Mouse (Mus musculus): ENCODE data around the gene Cd209c. TPM values are rescaled to one million over a fixed set of nuclear protein-coding genes. Genes with fewer than 3 reads are reported as not detected.

The Cd209c gene
- 0.18 and 0.60 TPM in 2 replicates for polyA plus RNA-seq (2014; fragmentation: Nextera tagmentation; extraction: Ambion mirVana)

GRCm38 (mm10) chr8:3954646-3955045, at the start of gene Cd209c:
Cd209c (minus strand) TSS chr8:3954746.
- Histone ChIP-seq H3K4me2 (ENCODE audit: low read depth, low read length) (no peak within 1 kb of the TSS), H3K4me1 (ENCODE audit: control insufficient read depth, insufficient read depth, low read length) (no peaks in the 10 kb centered on the region), H3K4me3 (ENCODE audit: low read depth, low read length) (no peak within 1 kb of the TSS), H3K9ac (replicated peaks; ENCODE audit: low read length) (no peak within 1 kb of the TSS), H3K9me3 (replicated peaks; ENCODE audit: control insufficient read depth, low read length) (peaks cover 3% of the 10 kb centered on the region), H3K27ac (replicated peaks; ENCODE audit: low read depth, low read length) (no peak within 1 kb of the TSS), H3K27me3 (ENCODE audit: control insufficient read depth, insufficient read depth, low read length) (no peaks in the 10 kb centered on the region), H3K36me3 (replicated peaks; ENCODE audit: control insufficient read depth, insufficient read depth, low read depth, low read length) (no peaks in the 10 kb centered on the region)
- WGBS = 50% methylated on average over 1 of the region's 1 CpGs
- DNase-seq (ENCODE audit: low spot score) = no peak
- no peak for ATAC-seq (replicated peaks; ENCODE audit: insufficient number of reproducible peaks, low FRiP score, low TSS enrichment, low read depth)

GRCm38 (mm10) chr8:3994219-3994618, 39.7 kb upstream of the Cd209c start:
- Histone ChIP-seq H3K4me1 (ENCODE audit: control insufficient read depth, insufficient read depth, low read length) (no peaks in the 10 kb centered on the region), H3K9me3 (replicated peaks; ENCODE audit: control insufficient read depth, low read length) (no peaks in the 10 kb centered on the region), H3K9ac (replicated peaks; ENCODE audit: low read length) (no peak overlapping the region), H3K4me2 (ENCODE audit: low read depth, low read length) (peak overlapping the region; percentile 16; the same call in 1 of the 2 replicates), H3K27me3 (ENCODE audit: control insufficient read depth, insufficient read depth, low read length) (no peaks in the 10 kb centered on the region), H3K4me3 (ENCODE audit: low read depth, low read length) (no peak overlapping the region), H3K36me3 (replicated peaks; ENCODE audit: control insufficient read depth, insufficient read depth, low read depth, low read length) (no peaks in the 10 kb centered on the region), H3K27ac (replicated peaks; ENCODE audit: low read depth, low read length) (no peak overlapping the region)
- no peak for ATAC-seq (replicated peaks; ENCODE audit: insufficient number of reproducible peaks, low FRiP score, low TSS enrichment, low read depth)
- DNase-seq (ENCODE audit: low spot score) = no peak
- WGBS = 35% methylated on average over 42 of the region's 42 CpGs

DNA sequence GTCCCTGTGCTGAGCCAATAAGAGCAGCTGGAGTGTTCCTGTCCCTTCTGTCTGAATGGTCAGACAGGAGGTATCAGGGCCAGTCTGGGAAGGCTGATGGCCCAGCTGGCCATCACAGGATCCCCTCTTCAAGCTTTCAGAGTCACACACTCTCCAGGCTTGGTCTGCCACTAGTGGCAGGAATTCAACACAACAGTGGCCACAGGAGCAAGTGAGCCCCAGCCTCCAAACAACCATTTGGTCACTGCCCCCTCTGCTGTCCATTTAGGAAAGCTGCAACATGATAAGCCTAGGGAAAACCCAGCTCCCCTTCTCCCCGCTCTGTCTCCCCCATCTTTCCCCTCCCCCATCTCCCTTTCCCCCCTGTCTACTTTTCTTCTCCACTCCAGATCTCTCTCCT, 1.5 kb upstream of the Cd209c start:
- Histone ChIP-seq H3K4me1 (ENCODE audit: control insufficient read depth, insufficient read depth, low read length) (no peaks in the 10 kb centered on the region), H3K4me2 (ENCODE audit: low read depth, low read length) (no peak overlapping the region), H3K36me3 (replicated peaks; ENCODE audit: control insufficient read depth, insufficient read depth, low read depth, low read length) (no peaks in the 10 kb centered on the region), H3K27ac (replicated peaks; ENCODE audit: low read depth, low read length) (no peak overlapping the region), H3K9me3 (replicated peaks; ENCODE audit: control insufficient read depth, low read length) (peaks cover 3% of the 10 kb centered on the region), H3K9ac (replicated peaks; ENCODE audit: low read length) (no peak overlapping the region), H3K27me3 (ENCODE audit: control insufficient read depth, insufficient read depth, low read length) (no peaks in the 10 kb centered on the region), H3K4me3 (ENCODE audit: low read depth, low read length) (no peak overlapping the region)
- DNase-seq (ENCODE audit: low spot score) = no peak
- 89% methylated on average over 1 of the region's 1 CpGs for WGBS
- ATAC-seq (replicated peaks; ENCODE audit: insufficient number of reproducible peaks, low FRiP score, low TSS enrichment, low read depth) = no peak

DNA sequence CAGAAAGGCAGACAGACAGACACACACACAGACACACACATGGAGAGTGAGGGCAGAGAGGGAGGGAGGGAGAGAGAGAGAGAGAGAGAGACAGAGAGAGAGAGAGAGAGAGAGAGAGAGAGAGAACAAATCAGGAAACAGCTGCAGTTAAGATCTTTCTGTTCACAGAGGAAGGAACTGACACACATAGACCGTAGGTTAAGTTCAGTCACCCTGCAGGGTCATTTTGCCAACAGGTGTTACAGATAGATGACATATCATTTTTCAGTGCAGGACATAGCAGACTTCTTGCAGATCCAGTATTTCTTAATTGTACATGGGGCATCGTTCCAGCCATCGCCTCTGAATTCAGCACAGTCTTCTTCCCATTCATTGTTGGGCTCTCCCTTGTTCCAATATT, 14.5 kb downstream of the Cd209c start:
- Histone ChIP-seq H3K4me2 (ENCODE audit: low read depth, low read length) (no peak overlapping the region), H3K9ac (replicated peaks; ENCODE audit: low read length) (no peak overlapping the region), H3K27me3 (ENCODE audit: control insufficient read depth, insufficient read depth, low read length) (no peaks in the 10 kb centered on the region), H3K4me1 (ENCODE audit: control insufficient read depth, insufficient read depth, low read length) (no peaks in the 10 kb centered on the region), H3K4me3 (ENCODE audit: low read depth, low read length) (no peak overlapping the region), H3K9me3 (replicated peaks; ENCODE audit: control insufficient read depth, low read length) (no peaks in the 10 kb centered on the region; the same call in 1 of the 2 replicates), H3K27ac (replicated peaks; ENCODE audit: low read depth, low read length) (no peak overlapping the region), H3K36me3 (replicated peaks; ENCODE audit: control insufficient read depth, insufficient read depth, low read depth, low read length) (no peaks in the 10 kb centered on the region)
- no peak for DNase-seq (ENCODE audit: low spot score)
- 93% methylated on average over 3 of the region's 3 CpGs for WGBS
- no peak for ATAC-seq (replicated peaks; ENCODE audit: insufficient number of reproducible peaks, low FRiP score, low TSS enrichment, low read depth)

DNA sequence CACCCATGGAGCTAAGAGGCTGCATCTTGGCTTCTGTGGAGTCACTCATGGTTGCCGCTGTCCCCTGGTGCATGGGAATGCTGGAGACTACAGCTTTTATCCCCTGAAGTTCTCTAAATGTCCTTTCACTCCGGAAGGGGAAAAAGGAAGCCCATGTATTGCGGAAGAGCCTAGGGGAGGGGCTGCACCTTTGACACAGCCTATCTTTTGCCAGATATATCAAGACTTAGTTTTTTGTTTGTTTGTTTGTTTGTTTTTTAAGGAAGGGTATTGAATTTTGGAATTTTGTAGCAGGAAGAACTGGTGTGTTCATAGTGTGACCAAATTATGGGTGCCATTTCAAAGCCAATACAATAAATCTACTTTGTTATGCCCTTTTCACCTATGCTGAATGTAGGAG, 27.8 kb downstream of the Cd209c start, which contains the start of gene Cd209b:
Gene Cd209b (minus strand): TSS at position 101 of the 400 bp plus-strand sequence.
- ATAC-seq (replicated peaks; ENCODE audit: insufficient number of reproducible peaks, low FRiP score, low TSS enrichment, low read depth) (no peak), DNase-seq (ENCODE audit: low spot score) (no peak)
- no peaks in the 10 kb centered on the region for H3K27me3 ChIP-seq (ENCODE audit: control insufficient read depth, insufficient read depth, low read length)
- H3K4me3 ChIP-seq (ENCODE audit: low read depth, low read length) = no peak within 1 kb of the TSS
- H3K9me3 ChIP-seq (replicated peaks; ENCODE audit: control insufficient read depth, low read length) = no peaks in the 10 kb centered on the region; the same call in 1 of the 2 replicates
- no peak within 1 kb of the TSS for H3K27ac ChIP-seq (replicated peaks; ENCODE audit: low read depth, low read length)
- no peaks in the 10 kb centered on the region for H3K4me1 ChIP-seq (ENCODE audit: control insufficient read depth, insufficient read depth, low read length)
- H3K4me2 ChIP-seq (ENCODE audit: low read depth, low read length) = no peak within 1 kb of the TSS
- no peaks in the 10 kb centered on the region for H3K36me3 ChIP-seq (replicated peaks; ENCODE audit: control insufficient read depth, insufficient read depth, low read depth, low read length)
- no peak within 1 kb of the TSS for H3K9ac ChIP-seq (replicated peaks; ENCODE audit: low read length)
- WGBS = 82% methylated on average over 3 of the region's 3 CpGs

Other genes with a start within 250 kb of the Cd209c start
- gene Clec4g, start 234.1 kb downstream of the Cd209c start, polyA plus RNA-seq (2014; fragmentation: Nextera tagmentation; extraction: Ambion mirVana) = 0.28 TPM in 2 replicates
- gene Cd209a, start 205.8 kb downstream of the Cd209c start, polyA plus RNA-seq (2014; fragmentation: Nextera tagmentation; extraction: Ambion mirVana) = not detected in 2 replicates
- gene Cd209e, start 100.4 kb downstream of the Cd209c start, polyA plus RNA-seq (2014; fragmentation: Nextera tagmentation; extraction: Ambion mirVana) = not detected in 2 replicates
- not detected in 2 replicates for gene Cd209d, start 76.2 kb downstream of the Cd209c start, polyA plus RNA-seq (2014; fragmentation: Nextera tagmentation; extraction: Ambion mirVana)
- gene Cd209b, start 27.9 kb downstream of the Cd209c start, polyA plus RNA-seq (2014; fragmentation: Nextera tagmentation; extraction: Ambion mirVana) = not detected in 2 replicates
- not detected in 2 replicates for gene Cd209f, start 151.1 kb upstream of the Cd209c start, polyA plus RNA-seq (2014; fragmentation: Nextera tagmentation; extraction: Ambion mirVana)
- not detected in 2 replicates for gene Cd209g, start 179.4 kb upstream of the Cd209c start, polyA plus RNA-seq (2014; fragmentation: Nextera tagmentation; extraction: Ambion mirVana)
- gene Evi5l, start 211.8 kb upstream of the Cd209c start, polyA plus RNA-seq (2014; fragmentation: Nextera tagmentation; extraction: Ambion mirVana) = 16.0 and 20.0 TPM in 2 replicates

Data from embryonic facial prominence, embryonic 11.5 days (tissue).